Mouse (Mus musculus): Measurements from ENCODE around the gene Ung. TPM values are rescaled to one million over a fixed set of nuclear protein-coding genes. Genes with fewer than 3 reads are reported as not detected.

The Ung gene
- polyA plus RNA-seq, 1 experiment from 2014 or later, result 8.2 TPM

- under 1% methylated on average over 67 of the region's 69 CpGs for WGBS
- ATAC-seq, result peak; percentile 12
- Histone ChIP-seq H3K36me3 (ENCODE audit: control insufficient read depth, insufficient read depth, low read length) (peaks cover 10% of the 10 kb centered on the region), H3K4me2 (ENCODE audit: low read length) (peak within 1 kb of the TSS; percentile 90), H3K27me3 (ENCODE audit: control insufficient read depth, insufficient read depth, low read depth, low read length) (no peaks in the 10 kb centered on the region), H3K9me3 (replicated peaks; ENCODE audit: control insufficient read depth, low read length, poor library complexity, severe bottlenecking) (no peaks in the 10 kb centered on the region), H3K4me1 (ENCODE audit: control insufficient read depth, insufficient read depth, low read length) (peaks cover 7% of the 10 kb centered on the region), H3K27ac (ENCODE audit: low read length) (peak within 1 kb of the TSS; percentile 85), H3K4me3 (ENCODE audit: low read depth, low read length) (peak within 1 kb of the TSS; percentile 61), H3K9ac (ENCODE audit: low read depth, low read length) (peak within 1 kb of the TSS; percentile 80)
Measured at GRCm38 (mm10) chr5:114127374-114128349, 2.5 kb upstream of the Ung start, which contains the start of gene Alkbh2. Gene Alkbh2 (minus strand): TSS chr5:114128218.

- H3K36me3 ChIP-seq (ENCODE audit: control insufficient read depth, insufficient read depth, low read length), result no peaks in the 10 kb centered on the region
- no peak overlapping the region for H3K27ac ChIP-seq (ENCODE audit: low read length)
- no peaks in the 10 kb centered on the region for H3K27me3 ChIP-seq (ENCODE audit: control insufficient read depth, insufficient read depth, low read depth, low read length)
- 81% methylated on average over 15 of the region's 15 CpGs for WGBS
- H3K9ac ChIP-seq (ENCODE audit: low read depth, low read length), result no peak overlapping the region
- no peak for ATAC-seq
- H3K4me3 ChIP-seq (ENCODE audit: low read depth, low read length), result peak overlapping the region; percentile 92
- no peaks in the 10 kb centered on the region for H3K9me3 ChIP-seq (replicated peaks; ENCODE audit: control insufficient read depth, low read length, poor library complexity, severe bottlenecking)
- peak overlapping the region; percentile 74 for H3K4me2 ChIP-seq (ENCODE audit: low read length)
- peaks cover 7% of the 10 kb centered on the region for H3K4me1 ChIP-seq (ENCODE audit: control insufficient read depth, insufficient read depth, low read length)
Measured at GRCm38 (mm10) chr5:114129550-114130210, 506 bp upstream of the Ung start.

- Histone ChIP-seq H3K27ac (ENCODE audit: low read length) (no peak overlapping the region; the same call in 1 of the 2 replicates), H3K4me1 (ENCODE audit: control insufficient read depth, insufficient read depth, low read length) (peaks cover 7% of the 10 kb centered on the region), H3K4me2 (ENCODE audit: low read length) (peak overlapping the region; percentile 74), H3K9me3 (replicated peaks; ENCODE audit: control insufficient read depth, low read length, poor library complexity, severe bottlenecking) (no peaks in the 10 kb centered on the region), H3K36me3 (ENCODE audit: control insufficient read depth, insufficient read depth, low read length) (no peaks in the 10 kb centered on the region), H3K27me3 (ENCODE audit: control insufficient read depth, insufficient read depth, low read depth, low read length) (no peaks in the 10 kb centered on the region), H3K9ac (ENCODE audit: low read depth, low read length) (peak overlapping the region; percentile 69), H3K4me3 (ENCODE audit: low read depth, low read length) (peak overlapping the region; percentile 92)
- WGBS, result under 1% methylated on average over 87 of the region's 87 CpGs
- peak; percentile 97 for ATAC-seq
Measured at GRCm38 (mm10) chr5:114130698-114131520, 723 bp downstream of the Ung start.

- no peaks in the 10 kb centered on the region for H3K9me3 ChIP-seq (replicated peaks; ENCODE audit: control insufficient read depth, low read length, poor library complexity, severe bottlenecking)
- H3K27me3 ChIP-seq (ENCODE audit: control insufficient read depth, insufficient read depth, low read depth, low read length), result no peaks in the 10 kb centered on the region
- ATAC-seq, result no peak
- H3K9ac ChIP-seq (ENCODE audit: low read depth, low read length), result peak overlapping the region; percentile 58
- WGBS, result under 1% methylated on average over 15 of the region's 15 CpGs
- no peak overlapping the region for H3K27ac ChIP-seq (ENCODE audit: low read length)
- H3K4me3 ChIP-seq (ENCODE audit: low read depth, low read length), result peak overlapping the region; percentile 92
- peaks cover 7% of the 10 kb centered on the region for H3K4me1 ChIP-seq (ENCODE audit: control insufficient read depth, insufficient read depth, low read length)
- no peaks in the 10 kb centered on the region for H3K36me3 ChIP-seq (ENCODE audit: control insufficient read depth, insufficient read depth, low read length)
- peak overlapping the region; percentile 74 for H3K4me2 ChIP-seq (ENCODE audit: low read length)
Measured at GRCm38 (mm10) chr5:114131521-114131840, 1.3 kb downstream of the Ung start.

- no peak overlapping the region for H3K27ac ChIP-seq (ENCODE audit: low read length)
- H3K9me3 ChIP-seq (replicated peaks; ENCODE audit: control insufficient read depth, low read length, poor library complexity, severe bottlenecking), result no peaks in the 10 kb centered on the region
- no peak for ATAC-seq
- no peaks in the 10 kb centered on the region for H3K27me3 ChIP-seq (ENCODE audit: control insufficient read depth, insufficient read depth, low read depth, low read length)
- no peak overlapping the region for H3K9ac ChIP-seq (ENCODE audit: low read depth, low read length)
- H3K4me3 ChIP-seq (ENCODE audit: low read depth, low read length), result no peak overlapping the region
- 81% methylated on average over 6 of the region's 6 CpGs for WGBS
- no peaks in the 10 kb centered on the region for H3K36me3 ChIP-seq (ENCODE audit: control insufficient read depth, insufficient read depth, low read length)
- H3K4me1 ChIP-seq (ENCODE audit: control insufficient read depth, insufficient read depth, low read length), result peaks cover 9% of the 10 kb centered on the region
- H3K4me2 ChIP-seq (ENCODE audit: low read length), result no peak overlapping the region
Measured at GRCm38 (mm10) chr5:114132841-114133240, 2.7 kb downstream of the Ung start.

GRCm38 (mm10) chr5:114134091-114134534, 3.9 kb downstream of the Ung start:
- Histone ChIP-seq H3K36me3 (ENCODE audit: control insufficient read depth, insufficient read depth, low read length) (no peaks in the 10 kb centered on the region), H3K4me3 (ENCODE audit: low read depth, low read length) (no peak overlapping the region), H3K27ac (ENCODE audit: low read length) (no peak overlapping the region), H3K4me2 (ENCODE audit: low read length) (no peak overlapping the region), H3K4me1 (ENCODE audit: control insufficient read depth, insufficient read depth, low read length) (peaks cover 17% of the 10 kb centered on the region), H3K27me3 (ENCODE audit: control insufficient read depth, insufficient read depth, low read depth, low read length) (no peaks in the 10 kb centered on the region), H3K9ac (ENCODE audit: low read depth, low read length) (no peak overlapping the region), H3K9me3 (replicated peaks; ENCODE audit: control insufficient read depth, low read length, poor library complexity, severe bottlenecking) (no peaks in the 10 kb centered on the region)
- ATAC-seq, result no peak
- WGBS, result 70% methylated on average over 6 of the region's 6 CpGs

- peaks cover 19% of the 10 kb centered on the region for H3K4me1 ChIP-seq (ENCODE audit: control insufficient read depth, insufficient read depth, low read length)
- H3K27ac ChIP-seq (ENCODE audit: low read length), result no peak overlapping the region
- no peak for ATAC-seq
- 92% methylated on average over 10 of the region's 10 CpGs for WGBS
- no peak overlapping the region for H3K9ac ChIP-seq (ENCODE audit: low read depth, low read length)
- H3K4me2 ChIP-seq (ENCODE audit: low read length), result no peak overlapping the region
- H3K36me3 ChIP-seq (ENCODE audit: control insufficient read depth, insufficient read depth, low read length), result no peaks in the 10 kb centered on the region
- no peak overlapping the region for H3K4me3 ChIP-seq (ENCODE audit: low read depth, low read length)
- no peaks in the 10 kb centered on the region for H3K9me3 ChIP-seq (replicated peaks; ENCODE audit: control insufficient read depth, low read length, poor library complexity, severe bottlenecking)
- H3K27me3 ChIP-seq (ENCODE audit: control insufficient read depth, insufficient read depth, low read depth, low read length), result no peaks in the 10 kb centered on the region
Measured at GRCm38 (mm10) chr5:114135516-114135915, 5.3 kb downstream of the Ung start.

- Histone ChIP-seq H3K9ac (ENCODE audit: low read depth, low read length) (peak overlapping the region; percentile 23; the same call in 1 of the 2 replicates), H3K9me3 (replicated peaks; ENCODE audit: control insufficient read depth, low read length, poor library complexity, severe bottlenecking) (no peaks in the 10 kb centered on the region), H3K27ac (ENCODE audit: low read length) (peak overlapping the region; percentile 42; the same call in 1 of the 2 replicates), H3K27me3 (ENCODE audit: control insufficient read depth, insufficient read depth, low read depth, low read length) (no peaks in the 10 kb centered on the region), H3K4me2 (ENCODE audit: low read length) (no peak overlapping the region), H3K4me1 (ENCODE audit: control insufficient read depth, insufficient read depth, low read length) (peaks cover 14% of the 10 kb centered on the region), H3K36me3 (ENCODE audit: control insufficient read depth, insufficient read depth, low read length) (no peaks in the 10 kb centered on the region), H3K4me3 (ENCODE audit: low read depth, low read length) (no peak overlapping the region)
- ATAC-seq, result no peak
- 82% methylated on average over 15 of the region's 15 CpGs for WGBS
Measured at GRCm38 (mm10) chr5:114137481-114138276, 7.5 kb downstream of the Ung start.

Data from midbrain, embryonic 16.5 days (tissue).